Mouse (Mus musculus): Measurements from ENCODE around the gene Faap24.

Faap24 gene

GRCm38 (mm10) chr7:35365161-35365910 lies 31.3 kb downstream of the Faap24 start:
- no peak for DNase-seq

GRCm38 (mm10) chr7:35362868-35363267 lies 33.8 kb downstream of the Faap24 start:
- DNase-seq, result no peak

- no peak for DNase-seq
These were observed 34.4 kb downstream of the Faap24 start for GRCm38 (mm10) chr7:35362253-35362652.

- no peak for DNase-seq
These were observed 39.0 kb downstream of the Faap24 start for GRCm38 (mm10) chr7:35357621-35358020.

- DNase-seq, result no peak
These were observed 41.2 kb downstream of the Faap24 start for GRCm38 (mm10) chr7:35355303-35355872.

- DNase-seq, result no peak
These were observed 43.3 kb downstream of the Faap24 start for GRCm38 (mm10) chr7:35353306-35353705.

GRCm38 (mm10) chr7:35351155-35351554 lies 45.5 kb downstream of the Faap24 start:
- DNase-seq, result no peak

- no peak for DNase-seq
These were observed 46.6 kb downstream of the Faap24 start for GRCm38 (mm10) chr7:35349886-35350684.

- DNase-seq, result no peak
These were observed 47.6 kb downstream of the Faap24 start for GRCm38 (mm10) chr7:35349022-35349421.

- DNase-seq, result no peak
These were observed 48.5 kb downstream of the Faap24 start for GRCm38 (mm10) chr7:35347918-35348700.

GRCm38 (mm10) chr7:35344785-35345330 lies 51.8 kb downstream of the Faap24 start:
- no peak for DNase-seq

- DNase-seq, result no peak
These were observed 54.1 kb downstream of the Faap24 start for GRCm38 (mm10) chr7:35342498-35342897.

Measured in layer of hippocampus, adult 9-11 months (tissue).